Mouse (Mus musculus): Measurements from ENCODE around the gene Gm37240. TPM values are rescaled to one million over a fixed set of nuclear protein-coding genes. Genes with fewer than 3 reads are reported as not detected.
A peak's percentile ranks its signal among the peaks of the same experiment; 100 is the strongest.

The Gm37240 gene
- polyA plus RNA-seq, 1 experiment from 2014 or later: 1.1 TPM

GRCm38 (mm10) chr3:84467419-84468110 is 1419.8 kb downstream of the Gm37240 start:
- Histone ChIP-seq H3K9me3 (no peaks in the 10 kb centered on the region), H3K36me3 (no peaks in the 10 kb centered on the region), H3K9ac (no peak overlapping the region), H3K4me3 (no peak overlapping the region), H3K4me2 (replicated peaks) (no peak overlapping the region), H3K4me1 (no peaks in the 10 kb centered on the region), H3K27ac (no peak overlapping the region), H3K27me3 (replicated peaks) (no peaks in the 10 kb centered on the region)
- ATAC-seq (ENCODE audit: low FRiP score, low read depth): no peak
- WGBS: 70% methylated on average over 10 of the region's 10 CpGs

GRCm38 (mm10) chr3:84465822-84466500 is 1421.4 kb downstream of the Gm37240 start:
- no peaks in the 10 kb centered on the region for H3K36me3 ChIP-seq
- 72% methylated on average over 6 of the region's 6 CpGs for WGBS
- H3K9me3 ChIP-seq: no peaks in the 10 kb centered on the region
- H3K27me3 ChIP-seq (replicated peaks): no peaks in the 10 kb centered on the region
- no peak overlapping the region for H3K4me2 ChIP-seq (replicated peaks)
- no peak overlapping the region for H3K4me3 ChIP-seq
- H3K9ac ChIP-seq: no peak overlapping the region
- peaks cover 14% of the 10 kb centered on the region for H3K4me1 ChIP-seq
- ATAC-seq (ENCODE audit: low FRiP score, low read depth): no peak
- no peak overlapping the region for H3K27ac ChIP-seq

- Histone ChIP-seq H3K4me1 (peaks cover 20% of the 10 kb centered on the region), H3K9me3 (no peaks in the 10 kb centered on the region), H3K4me2 (replicated peaks) (no peak overlapping the region), H3K27me3 (replicated peaks) (no peaks in the 10 kb centered on the region), H3K4me3 (no peak overlapping the region), H3K27ac (no peak overlapping the region), H3K9ac (no peak overlapping the region), H3K36me3 (no peaks in the 10 kb centered on the region)
- WGBS: 39% methylated on average over 4 of the region's 4 CpGs
- peak; percentile 65 for ATAC-seq (ENCODE audit: low FRiP score, low read depth)
Observed at GRCm38 (mm10) chr3:84461687-84462086, 1425.6 kb downstream of the Gm37240 start.

GRCm38 (mm10) chr3:84460952-84461351 is 1426.4 kb downstream of the Gm37240 start:
- Histone ChIP-seq H3K36me3 (no peaks in the 10 kb centered on the region; the same call in 1 of the 2 replicates), H3K9ac (no peak overlapping the region), H3K27me3 (replicated peaks) (no peaks in the 10 kb centered on the region), H3K4me1 (peaks cover 22% of the 10 kb centered on the region), H3K27ac (no peak overlapping the region), H3K4me3 (no peak overlapping the region), H3K9me3 (no peaks in the 10 kb centered on the region), H3K4me2 (replicated peaks) (no peak overlapping the region)
- 36% methylated on average over 12 of the region's 12 CpGs for WGBS
- 0 out of 2 replicates have a peak, but pooled peaks have one; percentile 9 for ATAC-seq (ENCODE audit: low FRiP score, low read depth)

GRCm38 (mm10) chr3:84460499-84460898 is 1426.8 kb downstream of the Gm37240 start:
- Histone ChIP-seq H3K36me3 (no peaks in the 10 kb centered on the region; the same call in 1 of the 2 replicates), H3K4me3 (no peak overlapping the region), H3K9ac (no peak overlapping the region), H3K27ac (no peak overlapping the region), H3K27me3 (replicated peaks) (no peaks in the 10 kb centered on the region), H3K4me1 (peaks cover 24% of the 10 kb centered on the region), H3K9me3 (no peaks in the 10 kb centered on the region), H3K4me2 (replicated peaks) (no peak overlapping the region)
- no peak for ATAC-seq (ENCODE audit: low FRiP score, low read depth)
- 24% methylated on average over 3 of the region's 3 CpGs for WGBS

GRCm38 (mm10) chr3:84455733-84456417 is 1431.4 kb downstream of the Gm37240 start:
- no peaks in the 10 kb centered on the region for H3K27me3 ChIP-seq (replicated peaks)
- H3K27ac ChIP-seq: no peak overlapping the region
- 85% methylated on average over 12 of the region's 12 CpGs for WGBS
- H3K4me2 ChIP-seq (replicated peaks): no peak overlapping the region
- H3K9me3 ChIP-seq: no peaks in the 10 kb centered on the region
- no peak overlapping the region for H3K4me3 ChIP-seq
- H3K4me1 ChIP-seq: peaks cover 9% of the 10 kb centered on the region
- ATAC-seq (ENCODE audit: low FRiP score, low read depth): no peak
- no peaks in the 10 kb centered on the region; the same call in 1 of the 2 replicates for H3K36me3 ChIP-seq
- H3K9ac ChIP-seq: no peak overlapping the region

- H3K4me2 ChIP-seq (replicated peaks): no peak overlapping the region
- no peaks in the 10 kb centered on the region; the same call in 1 of the 2 replicates for H3K36me3 ChIP-seq
- ATAC-seq (ENCODE audit: low FRiP score, low read depth): no peak
- 69% methylated on average over 3 of the region's 3 CpGs for WGBS
- no peak overlapping the region for H3K27ac ChIP-seq
- no peaks in the 10 kb centered on the region for H3K27me3 ChIP-seq (replicated peaks)
- no peak overlapping the region for H3K4me3 ChIP-seq
- H3K9ac ChIP-seq: no peak overlapping the region
- no peaks in the 10 kb centered on the region for H3K9me3 ChIP-seq
- H3K4me1 ChIP-seq: no peaks in the 10 kb centered on the region
Observed at GRCm38 (mm10) chr3:84450651-84451050, 1436.7 kb downstream of the Gm37240 start.

- WGBS: 82% methylated on average over 9 of the region's 9 CpGs
- ATAC-seq (ENCODE audit: low FRiP score, low read depth): no peak
- H3K9me3 ChIP-seq: no peaks in the 10 kb centered on the region
- H3K4me3 ChIP-seq: no peak overlapping the region
- no peak overlapping the region for H3K27ac ChIP-seq
- H3K27me3 ChIP-seq (replicated peaks): 0 out of 2 replicates have a peak, but pooled peaks cover 2% of the 10 kb centered on the region
- no peak overlapping the region for H3K9ac ChIP-seq
- peaks cover 5% of the 10 kb centered on the region; the same call in 1 of the 2 replicates for H3K36me3 ChIP-seq
- H3K4me2 ChIP-seq (replicated peaks): no peak overlapping the region
- no peaks in the 10 kb centered on the region for H3K4me1 ChIP-seq
Observed at GRCm38 (mm10) chr3:84449015-84449414, 1438.3 kb downstream of the Gm37240 start.

- Histone ChIP-seq H3K4me3 (no peak overlapping the region), H3K9ac (no peak overlapping the region), H3K27ac (no peak overlapping the region), H3K36me3 (peaks cover 5% of the 10 kb centered on the region; the same call in 1 of the 2 replicates), H3K4me1 (no peaks in the 10 kb centered on the region), H3K9me3 (no peaks in the 10 kb centered on the region), H3K27me3 (replicated peaks) (0 out of 2 replicates have a peak, but pooled peaks cover 2% of the 10 kb centered on the region), H3K4me2 (replicated peaks) (no peak overlapping the region)
- ATAC-seq (ENCODE audit: low FRiP score, low read depth): no peak
- WGBS: 78% methylated on average over 5 of the region's 5 CpGs
Observed at GRCm38 (mm10) chr3:84447803-84448202, 1439.5 kb downstream of the Gm37240 start.

MicroRNA genes within 50 kb of the gene (microRNA counts, 519-probe panel; counts per million panel counts)
- 342 counts per million, percentile 67 among the panel's probes with 10 or more counts for microRNA mmu-miR-466k

Small RNAs within 50 kb of the gene (microRNA-seq; reads per million reads assigned to microRNA genes)
- not detected for gene Mir466k

Other genes with a start within 250 kb of the Gm37240 start
- 0.72 and 0.85 TPM in 2 replicates for gene Fam160a1, start 70.2 kb downstream of the Gm37240 start, polyA plus RNA-seq (2016; fragmentation: Nextera tagmentation; extraction: Ambion mirVana)
- gene Glt28d2, start within 50 bp of the Gm37240 start, polyA plus RNA-seq (2016; fragmentation: Nextera tagmentation; extraction: Ambion mirVana): 0.10 and 0.54 TPM in 2 replicates
- 10.9 and 11.4 TPM in 2 replicates for gene Sh3d19, start 83.6 kb upstream of the Gm37240 start, polyA plus RNA-seq (2016; fragmentation: Nextera tagmentation; extraction: Ambion mirVana)
- 0.22 TPM in 1 of 2 replicates, not detected in the other for gene Prss48, start 115.0 kb upstream of the Gm37240 start, polyA plus RNA-seq (2016; fragmentation: Nextera tagmentation; extraction: Ambion mirVana)

Measured in neural tube, embryonic 12.5 days (tissue).